Mouse (Mus musculus): Measurements from ENCODE around the gene Gm20219. TPM values are rescaled to one million over a fixed set of nuclear protein-coding genes. Genes with fewer than 3 reads are reported as not detected.

The Gm20219 gene
- polyA plus RNA-seq (2012; rRNA removed): 2.3 and 3.2 TPM in 2 replicates

GRCm38 (mm10) chr17:56554122-56554551 lies at the start of gene Gm20219:
TSS of gene Gm20219 (minus strand) at chr17:56554387.
- 24% methylated on average over 20 of the region's 20 CpGs for WGBS
- peak; percentile 66 for DNase-seq (ENCODE audit: low read depth, low spot score)

- 89% methylated on average over 9 of the region's 9 CpGs for WGBS
- no peak for DNase-seq (ENCODE audit: low read depth, low spot score)
Measured at GRCm38 (mm10) chr17:56604070-56604380, 49.8 kb upstream of the Gm20219 start.

- DNase-seq (ENCODE audit: low read depth, low spot score): no peak
- 96% methylated on average over 28 of the region's 28 CpGs for whole genome bisulfite sequencing
Measured at GRCm38 (mm10) chr17:56603186-56604069, 49.2 kb upstream of the Gm20219 start.

- no peak for DNase-seq (ENCODE audit: low read depth, low spot score)
- 58% methylated on average over 8 of the region's 8 CpGs for WGBS
Measured at GRCm38 (mm10) chr17:56593527-56594271, 39.5 kb upstream of the Gm20219 start.

GRCm38 (mm10) chr17:56592553-56592952 lies 38.4 kb upstream of the Gm20219 start:
- no peak for DNase-seq (ENCODE audit: low read depth, low spot score)

- 90% methylated on average over 4 of the region's 4 CpGs for WGBS
- DNase-seq (ENCODE audit: low read depth, low spot score): no peak
Measured at GRCm38 (mm10) chr17:56588921-56589320, 34.7 kb upstream of the Gm20219 start.

- DNase-seq (ENCODE audit: low read depth, low spot score): no peak
- WGBS: 68% methylated on average over 1 of the region's 1 CpGs
Measured at GRCm38 (mm10) chr17:56587773-56588172, 33.6 kb upstream of the Gm20219 start.

GRCm38 (mm10) chr17:56585171-56585821 lies 31.1 kb upstream of the Gm20219 start:
- DNase-seq (ENCODE audit: low read depth, low spot score): no peak
- WGBS: under 1% methylated on average over 61 of the region's 61 CpGs

GRCm38 (mm10) chr17:56584257-56585130 lies 30.3 kb upstream of the Gm20219 start, which contains the start of the genes Safb2 and Safb:
TSS of gene Safb2 (minus strand) at chr17:56584585.
TSS of gene Safb (plus strand) at chr17:56584825.
- DNase-seq (ENCODE audit: low read depth, low spot score): peak; percentile 84
- WGBS: 1% methylated on average over 91 of the region's 101 CpGs

GRCm38 (mm10) chr17:56583611-56584256 lies 29.5 kb upstream of the Gm20219 start:
- 1% methylated on average over 30 of the region's 33 CpGs for WGBS
- DNase-seq (ENCODE audit: low read depth, low spot score): no peak

GRCm38 (mm10) chr17:56583071-56583470 lies 28.9 kb upstream of the Gm20219 start:
- no peak for DNase-seq (ENCODE audit: low read depth, low spot score)
- WGBS: 41% methylated on average over 1 of the region's 1 CpGs

- WGBS: 79% methylated on average over 3 of the region's 3 CpGs
- DNase-seq (ENCODE audit: low read depth, low spot score): no peak
Measured at GRCm38 (mm10) chr17:56572939-56573338, 18.8 kb upstream of the Gm20219 start.

- WGBS: 25% methylated on average over 1 of the region's 1 CpGs
- no peak for DNase-seq (ENCODE audit: low read depth, low spot score)
Measured at GRCm38 (mm10) chr17:56572154-56572553, 18.0 kb upstream of the Gm20219 start.

GRCm38 (mm10) chr17:56570287-56570686 lies 16.1 kb upstream of the Gm20219 start:
- no peak for DNase-seq (ENCODE audit: low read depth, low spot score)
- 94% methylated on average over 4 of the region's 4 CpGs for WGBS

- DNase-seq (ENCODE audit: low read depth, low spot score): no peak
- WGBS: 83% methylated on average over 4 of the region's 4 CpGs
Measured at GRCm38 (mm10) chr17:56567370-56567769, 13.2 kb upstream of the Gm20219 start.

- 98% methylated on average over 5 of the region's 5 CpGs for WGBS
Measured at GRCm38 (mm10) chr17:56566918-56567317, 12.7 kb upstream of the Gm20219 start.

GRCm38 (mm10) chr17:56566293-56566692 lies 12.1 kb upstream of the Gm20219 start:
- no peak for DNase-seq (ENCODE audit: low read depth, low spot score)
- 93% methylated on average over 29 of the region's 29 CpGs for WGBS

More at GRCm38 (mm10) chr17:56566918-56567317, 12.7 kb upstream of the Gm20219 start:
- DNase-seq (ENCODE audit: low read depth, low spot score): no peak

- 92% methylated on average over 2 of the region's 2 CpGs for WGBS
- no peak for DNase-seq (ENCODE audit: low read depth, low spot score)
Measured at GRCm38 (mm10) chr17:56561866-56562265, 7.7 kb upstream of the Gm20219 start.

GRCm38 (mm10) chr17:56560131-56560530 lies 5.9 kb upstream of the Gm20219 start:
- DNase-seq (ENCODE audit: low read depth, low spot score): no peak

More at GRCm38 (mm10) chr17:56560131-56560530, 5.9 kb upstream of the Gm20219 start:
- WGBS: 57% methylated on average over 1 of the region's 1 CpGs

All from large intestine, adult 2 months (tissue).